Mouse (Mus musculus) right cerebral cortex, postnatal 10 days (tissue): ENCODE measurements around the gene Sppl3.
A peak's percentile ranks its signal among the peaks of the same experiment; 100 is the strongest.

Experiments used
- DNase-seq, 2 experiments: peaks; one replicate each; pipeline ENCODE4 v3.0.0; 2021; ENCODE audit warnings: low spot score in 2 of 2

The Sppl3 gene

GRCm38 (mm10) chr5:115037099-115037498 is 26.2 kb downstream of the Sppl3 start:
- no peak for DNase-seq

GRCm38 (mm10) chr5:115040756-115041155 is 29.8 kb downstream of the Sppl3 start:
- DNase-seq, result no peak

GRCm38 (mm10) chr5:115043626-115044025 is 32.7 kb downstream of the Sppl3 start:
- DNase-seq, result no peak

- DNase-seq, result no peak
Observed at GRCm38 (mm10) chr5:115045146-115045677, 34.3 kb downstream of the Sppl3 start.

- DNase-seq, result no peak
Observed at GRCm38 (mm10) chr5:115049692-115050091, 38.8 kb downstream of the Sppl3 start.

- no peak for DNase-seq
Observed at GRCm38 (mm10) chr5:115050776-115051175, 39.8 kb downstream of the Sppl3 start.

- DNase-seq, result no peak
Observed at GRCm38 (mm10) chr5:115052546-115052945, 41.6 kb downstream of the Sppl3 start.

- no peak for DNase-seq
Observed at GRCm38 (mm10) chr5:115053791-115054396, 43.0 kb downstream of the Sppl3 start.

- no peak for DNase-seq
Observed at GRCm38 (mm10) chr5:115055418-115055817, 44.5 kb downstream of the Sppl3 start.

GRCm38 (mm10) chr5:115057153-115057552 is 46.2 kb downstream of the Sppl3 start:
- DNase-seq, result no peak

GRCm38 (mm10) chr5:115058584-115059297 is 47.8 kb downstream of the Sppl3 start:
- DNase-seq, result no peak

- DNase-seq, result no peak
Observed at GRCm38 (mm10) chr5:115060067-115060695, 49.2 kb downstream of the Sppl3 start.

GRCm38 (mm10) chr5:115060977-115061376 is 50.0 kb downstream of the Sppl3 start:
- DNase-seq, result no peak

- no peak for DNase-seq
Observed at GRCm38 (mm10) chr5:115062566-115062965, 51.6 kb downstream of the Sppl3 start.

- DNase-seq, result no peak
Observed at GRCm38 (mm10) chr5:115063391-115063790, 52.5 kb downstream of the Sppl3 start.

GRCm38 (mm10) chr5:115066245-115066644 is 55.3 kb downstream of the Sppl3 start:
- DNase-seq, result no peak

- DNase-seq, result no peak
Observed at GRCm38 (mm10) chr5:115068671-115069421, 57.9 kb downstream of the Sppl3 start.

- DNase-seq, result no peak
Observed at GRCm38 (mm10) chr5:115069611-115070010, 58.7 kb downstream of the Sppl3 start.

GRCm38 (mm10) chr5:115070457-115070856 is 59.5 kb downstream of the Sppl3 start:
- no peak for DNase-seq

GRCm38 (mm10) chr5:115071096-115071901 is 60.4 kb downstream of the Sppl3 start:
- DNase-seq, result no peak

- DNase-seq, result peak; percentile 66 to 75
Observed at GRCm38 (mm10) chr5:115072143-115072542, 61.2 kb downstream of the Sppl3 start.
